Mouse (Mus musculus): ENCODE results near the gene Aspg.
A peak's percentile ranks its signal among the peaks of the same experiment; 100 is the strongest.

Gene Aspg

GRCm38 (mm10) chr12:112117006-112117405 lies 10.5 kb downstream of the Aspg start:
- no peak for DNase-seq

- no peak for DNase-seq
These were observed 11.2 kb downstream of the Aspg start for GRCm38 (mm10) chr12:112117649-112118048.

- no peak for DNase-seq
These were observed 14.7 kb downstream of the Aspg start for GRCm38 (mm10) chr12:112121188-112121587.

GRCm38 (mm10) chr12:112125903-112126302 lies 19.4 kb downstream of the Aspg start:
- DNase-seq: peak; percentile 73 to 86

GRCm38 (mm10) chr12:112126931-112127635 lies 20.6 kb downstream of the Aspg start:
- no peak for DNase-seq

GRCm38 (mm10) chr12:112128526-112128925 lies 22.0 kb downstream of the Aspg start:
- no peak for DNase-seq

- no peak for DNase-seq
These were observed 22.9 kb downstream of the Aspg start for GRCm38 (mm10) chr12:112129300-112129856.

- DNase-seq: peak; percentile 78 to 88
These were observed 23.8 kb downstream of the Aspg start for GRCm38 (mm10) chr12:112130161-112130860.

- DNase-seq: no peak
These were observed 24.5 kb downstream of the Aspg start for GRCm38 (mm10) chr12:112130957-112131356.

GRCm38 (mm10) chr12:112140231-112140630 lies 33.8 kb downstream of the Aspg start:
- DNase-seq: peak; percentile 51 to 68

- DNase-seq: no peak
These were observed 34.3 kb downstream of the Aspg start for GRCm38 (mm10) chr12:112140745-112141144.

- DNase-seq: peak; percentile 62 to 63
These were observed 34.8 kb downstream of the Aspg start for GRCm38 (mm10) chr12:112141300-112141699.

- DNase-seq: no peak
These were observed 36.8 kb downstream of the Aspg start for GRCm38 (mm10) chr12:112143116-112143832.

- DNase-seq: no peak
These were observed 37.3 kb downstream of the Aspg start for GRCm38 (mm10) chr12:112143833-112144201.

- DNase-seq: no peak
These were observed 38.1 kb downstream of the Aspg start for GRCm38 (mm10) chr12:112144377-112145115.

GRCm38 (mm10) chr12:112145211-112145874 lies 38.9 kb downstream of the Aspg start:
- DNase-seq: peak; percentile 85 to 89

- peak; percentile 71 to 80 for DNase-seq
These were observed 39.6 kb downstream of the Aspg start, which contains the start of gene Kif26a for GRCm38 (mm10) chr12:112145875-112146651. Gene Kif26a (plus strand): TSS chr12:112146208.

GRCm38 (mm10) chr12:112147365-112147764 lies 40.9 kb downstream of the Aspg start:
- DNase-seq: peak; percentile 53 to 68

- no peak for DNase-seq
These were observed 43.5 kb downstream of the Aspg start for GRCm38 (mm10) chr12:112150011-112150410.

- DNase-seq: peak; percentile 48 to 75
These were observed 44.9 kb downstream of the Aspg start for GRCm38 (mm10) chr12:112151244-112151979.

Measured in lung, postnatal 4 days (tissue).